20 mouse cellular contexts compared by ENCODE assay signal in genomic region chr19:26781209-26781608, GRCm38 (mm10).
"Had no signal": no experiment of that assay in that cellular context is flagged by ENCODE, and none has a peak within 500 bp of the region (broad histone marks: within the 10 kb centered on the region; RNA-seq: fewer than 3 reads in every experiment).

No protein-coding gene starts in this region.

- H3K27ac ChIP-seq: lung, embryonic 15.5 days; macrophage; midbrain, embryonic 13.5 days; midbrain, embryonic 15.5 days; neural tube, embryonic 12.5 days had no signal

- H3K9ac ChIP-seq: liver, postnatal 0 days; lung, embryonic 15.5 days; midbrain, embryonic 13.5 days; midbrain, embryonic 15.5 days; neural tube, embryonic 12.5 days had no signal

- ATAC-seq: liver, postnatal 0 days; lung, postnatal 0 days; midbrain, embryonic 13.5 days; midbrain, embryonic 15.5 days had no signal

- H3K27me3 ChIP-seq: lung, embryonic 15.5 days; megakaryocyte, embryonic 14.5 days; midbrain, embryonic 13.5 days; midbrain, embryonic 15.5 days; neural tube, embryonic 12.5 days had no signal

- H3K4me1 ChIP-seq: lung, embryonic 15.5 days; midbrain, embryonic 13.5 days; midbrain, embryonic 15.5 days; neural tube, embryonic 12.5 days had no signal

- H3K4me2 ChIP-seq: lung, embryonic 15.5 days; midbrain, embryonic 11.5 days; midbrain, embryonic 13.5 days; midbrain, embryonic 15.5 days; neural tube, embryonic 12.5 days had no signal

- H3K9me3 ChIP-seq: lung, embryonic 15.5 days; megakaryocyte, embryonic 14.5 days; midbrain, embryonic 13.5 days; midbrain, embryonic 15.5 days; neural tube, embryonic 12.5 days had no signal

- H3K4me3 ChIP-seq: lung, embryonic 15.5 days; megakaryocyte, embryonic 14.5 days; midbrain, embryonic 13.5 days; midbrain, embryonic 15.5 days; neural tube, embryonic 12.5 days had no signal

- DNase-seq: liver, postnatal 0 days; lung, adult 2 months; lung, postnatal 14 days; lung, postnatal 36 days; retina, postnatal 1 day; right cerebral cortex, adult 18-20 months; right cerebral cortex, postnatal 25 days; right cerebral cortex, postnatal 4 days; spleen, adult 18-20 months; thymus, adult 18-20 months; thymus, postnatal 14 days; thymus, postnatal 36 days had no signal
